Mouse (Mus musculus): ENCODE results near the gene Thrb.

Gene Thrb

GRCm38 (mm10) chr14:17685491-17685890 is 25.4 kb downstream of the Thrb start:
- no peak for TF ChIP-seq GATA4 (IDR thresholded peaks at IDR 0.05; ENCODE audit: insufficient replicate concordance, low read length)

- no peak for TF ChIP-seq GATA4 (IDR thresholded peaks at IDR 0.05; ENCODE audit: insufficient replicate concordance, low read length)
Observed at GRCm38 (mm10) chr14:17686939-17687338, 26.9 kb downstream of the Thrb start.

GRCm38 (mm10) chr14:17691246-17691645 is 31.2 kb downstream of the Thrb start:
- no peak for TF ChIP-seq GATA4 (IDR thresholded peaks at IDR 0.05; ENCODE audit: insufficient replicate concordance, low read length)

GRCm38 (mm10) chr14:17695526-17695925 is 35.5 kb downstream of the Thrb start:
- no peak for TF ChIP-seq GATA4 (IDR thresholded peaks at IDR 0.05; ENCODE audit: insufficient replicate concordance, low read length)

GRCm38 (mm10) chr14:17697920-17698632 is 38.0 kb downstream of the Thrb start:
- TF ChIP-seq GATA4 (IDR thresholded peaks at IDR 0.05; ENCODE audit: insufficient replicate concordance, low read length), result no peak

GRCm38 (mm10) chr14:17700228-17700627 is 40.2 kb downstream of the Thrb start:
- peak; percentile 42; the same call in 1 of the 2 replicates for TF ChIP-seq GATA4 (IDR thresholded peaks at IDR 0.05; ENCODE audit: insufficient replicate concordance, low read length)

GRCm38 (mm10) chr14:17713297-17713904 is 53.3 kb downstream of the Thrb start:
- TF ChIP-seq GATA4 (IDR thresholded peaks at IDR 0.05; ENCODE audit: insufficient replicate concordance, low read length), result no peak

GRCm38 (mm10) chr14:17719494-17719893 is 59.4 kb downstream of the Thrb start:
- TF ChIP-seq GATA4 (IDR thresholded peaks at IDR 0.05; ENCODE audit: insufficient replicate concordance, low read length), result no peak

- no peak for TF ChIP-seq GATA4 (IDR thresholded peaks at IDR 0.05; ENCODE audit: insufficient replicate concordance, low read length)
Observed at GRCm38 (mm10) chr14:17722824-17723445, 62.9 kb downstream of the Thrb start.

- TF ChIP-seq GATA4 (IDR thresholded peaks at IDR 0.05; ENCODE audit: insufficient replicate concordance, low read length), result no peak
Observed at GRCm38 (mm10) chr14:17724577-17724976, 64.5 kb downstream of the Thrb start.

- no peak for TF ChIP-seq GATA4 (IDR thresholded peaks at IDR 0.05; ENCODE audit: insufficient replicate concordance, low read length)
Observed at GRCm38 (mm10) chr14:17726906-17727305, 66.8 kb downstream of the Thrb start.

- no peak for TF ChIP-seq GATA4 (IDR thresholded peaks at IDR 0.05; ENCODE audit: insufficient replicate concordance, low read length)
Observed at GRCm38 (mm10) chr14:17727878-17728277, 67.8 kb downstream of the Thrb start.

- no peak for TF ChIP-seq GATA4 (IDR thresholded peaks at IDR 0.05; ENCODE audit: insufficient replicate concordance, low read length)
Observed at GRCm38 (mm10) chr14:17728889-17729288, 68.8 kb downstream of the Thrb start.

GRCm38 (mm10) chr14:17731020-17731419 is 71.0 kb downstream of the Thrb start:
- TF ChIP-seq GATA4 (IDR thresholded peaks at IDR 0.05; ENCODE audit: insufficient replicate concordance, low read length), result no peak

- no peak for TF ChIP-seq GATA4 (IDR thresholded peaks at IDR 0.05; ENCODE audit: insufficient replicate concordance, low read length)
Observed at GRCm38 (mm10) chr14:17733077-17733778, 73.2 kb downstream of the Thrb start.

- TF ChIP-seq GATA4 (IDR thresholded peaks at IDR 0.05; ENCODE audit: insufficient replicate concordance, low read length), result no peak
Observed at GRCm38 (mm10) chr14:17733779-17734137, 73.7 kb downstream of the Thrb start.

All from liver, adult (tissue).